Comparison of ENCODE assay signal across 8 mouse cellular contexts in genomic region chr4:46201834-46202561, GRCm38 (mm10). TPM values are rescaled to one million over a fixed set of nuclear protein-coding genes. Genes with fewer than 3 reads are reported as not detected.
A peak's percentile ranks its signal among the peaks of the same experiment; 100 is the strongest.
DNase-seq lines count a peak whose midpoint lies in the region; ATAC-seq and TF ChIP-seq lines count a peak whose summit lies in the region.

No protein-coding gene starts in this region.

- 11% methylated on average over 7 of the region's 7 CpGs for WGBS in forebrain, postnatal 0 days
- 8% methylated on average over 7 of the region's 7 CpGs for WGBS in lung, adult 2 months

- H3K9me3 ChIP-seq in forebrain, postnatal 0 days (ENCODE audit: low read length), result no peaks in the 10 kb centered on the region

- no peaks in the 10 kb centered on the region for H3K36me3 ChIP-seq in forebrain, postnatal 0 days (ENCODE audit: insufficient read depth)

- peak; percentile 88 for ATAC-seq in forebrain, postnatal 0 days
- peak; percentile 72; the same call in 1 of the 2 replicates for ATAC-seq in neutrophil, adult 5-6 weeks (ENCODE audit: extremely low read depth, insufficient number of reproducible peaks, low FRiP score, poor library complexity, severe bottlenecking)

- TF ChIP-seq POLR2A in lung, adult 2 months (IDR thresholded peaks at IDR 0.05; ENCODE audit: borderline replicate concordance, extremely low read depth, low read depth, low read length), result no peak

- peaks cover 4% of the 10 kb centered on the region; the same call in 1 of the 2 replicates for H3K27me3 ChIP-seq in forebrain, postnatal 0 days (ENCODE audit: insufficient read depth, low read length)

- H3K4me1 ChIP-seq in forebrain, postnatal 0 days (ENCODE audit: insufficient read depth), result peaks cover 3% of the 10 kb centered on the region; the same call in 1 of the 2 replicates
- H3K4me1 ChIP-seq in lung, adult 2 months (ENCODE audit: control insufficient read depth, insufficient read depth, low read length), result no peaks in the 10 kb centered on the region

- peak overlapping the region; percentile 73 for H3K9ac ChIP-seq in forebrain, postnatal 0 days

- peak overlapping the region; percentile 85 for H3K27ac ChIP-seq in forebrain, postnatal 0 days (ENCODE audit: low read depth, low read length)

- DNase-seq in MN1 (ENCODE audit: low spot score), result peak; percentile 66
- peak; percentile 80 to 82 for DNase-seq in cerebellum, adult 18-20 months
- peak; percentile 92 for DNase-seq in forebrain, postnatal 0 days
- DNase-seq in heart, postnatal 4 days, result peak; percentile 76
- DNase-seq in layer of hippocampus, adult 11-12 months (ENCODE audit: low spot score), result peak; percentile 75
- DNase-seq in lung, adult 2 months, result peak; percentile 50
- DNase-seq in thymus, postnatal 10 days (ENCODE audit: low spot score in 2 of 2), result peak; percentile 35 to 78

- peak overlapping the region; percentile 70 for H3K4me2 ChIP-seq in forebrain, postnatal 0 days (ENCODE audit: low read depth)

- H3K4me3 ChIP-seq in forebrain, postnatal 0 days (ENCODE audit: low read depth, low read length), result peak overlapping the region; percentile 45
- H3K4me3 ChIP-seq in lung, adult 2 months (replicated peaks; ENCODE audit: extremely low read depth, low read depth, low read length), result no peak overlapping the region

- TF ChIP-seq CTCF in forebrain, postnatal 0 days (IDR thresholded peaks at IDR 0.05; ENCODE audit: low read depth), result peak; percentile 87
- TF ChIP-seq CTCF in lung, adult 2 months (IDR thresholded peaks at IDR 0.05; ENCODE audit: insufficient read depth, low read length), result peak; percentile 51

RNA-seq across cellular contexts. Expression of gene Xpa, which starts 5.9 kb away (rescaled TPM):
- 33.8 and 34.0 TPM in 2 replicates for total RNA-seq in forebrain, postnatal 0 days (2014; rRNA removed)
- 44.5 and 45.8 TPM in 2 replicates for polyA plus RNA-seq in forebrain, postnatal 0 days (2015; fragmentation: Nextera tagmentation; extraction: Ambion mirVana)
- total RNA-seq in heart, postnatal 4 days (2021), result 10 to 100 TPM; 10.2 to 11.9 TPM
- 21.2 and 33.3 TPM in 2 replicates for polyA plus RNA-seq in lung, adult 2 months (2012; rRNA removed)
- total RNA-seq in neutrophil, adult 5-6 weeks (2017), result 62.5 and 81.4 TPM in 2 replicates
